ENCODE assay signal across 8 mouse cellular contexts in genomic region chr4:141301116-141301553, GRCm38 (mm10). TPM values are rescaled to one million over a fixed set of nuclear protein-coding genes. Genes with fewer than 3 reads are reported as not detected.
DNase-seq lines count a peak whose midpoint lies in the region; ATAC-seq and TF ChIP-seq lines count a peak whose summit lies in the region.

Gene Epha2 (plus strand): TSS chr4:141301240.

- no peak for TF ChIP-seq CTCF in midbrain, postnatal 0 days (IDR thresholded peaks at IDR 0.05)

- H3K9me3 ChIP-seq in embryonic facial prominence, embryonic 14.5 days (ENCODE audit: control insufficient read depth, low read length), result no peaks in the 10 kb centered on the region
- H3K9me3 ChIP-seq in heart, embryonic 11.5 days (replicated peaks; ENCODE audit: control insufficient read depth, low read length), result no peaks in the 10 kb centered on the region
- H3K9me3 ChIP-seq in kidney, embryonic 16.5 days (ENCODE audit: low read length), result no peaks in the 10 kb centered on the region
- no peaks in the 10 kb centered on the region for H3K9me3 ChIP-seq in limb, embryonic 15.5 days
- no peaks in the 10 kb centered on the region for H3K9me3 ChIP-seq in midbrain, postnatal 0 days (ENCODE audit: low read length)
- H3K9me3 ChIP-seq in stomach, embryonic 16.5 days (replicated peaks; ENCODE audit: control insufficient read depth, low read length), result no peaks in the 10 kb centered on the region

- H3K27me3 ChIP-seq in embryonic facial prominence, embryonic 14.5 days (replicated peaks; ENCODE audit: control insufficient read depth, insufficient read depth, low read length), result peaks cover 23% of the 10 kb centered on the region
- H3K27me3 ChIP-seq in heart, embryonic 11.5 days (ENCODE audit: control insufficient read depth, insufficient read depth, low read length), result peaks cover 25% of the 10 kb centered on the region
- no peaks in the 10 kb centered on the region for H3K27me3 ChIP-seq in kidney, embryonic 16.5 days (ENCODE audit: insufficient read depth, low read length)
- peaks cover 22% of the 10 kb centered on the region; the same call in 1 of the 2 replicates for H3K27me3 ChIP-seq in limb, embryonic 15.5 days
- peaks cover 28% of the 10 kb centered on the region for H3K27me3 ChIP-seq in midbrain, postnatal 0 days (ENCODE audit: insufficient read depth, low read length)
- peaks cover 5% of the 10 kb centered on the region; the same call in 1 of the 2 replicates for H3K27me3 ChIP-seq in stomach, embryonic 16.5 days (ENCODE audit: control insufficient read depth, insufficient read depth, low read length)

- no peak within 1 kb of the TSS; the same call in 1 of the 2 replicates for H3K27ac ChIP-seq in embryonic facial prominence, embryonic 14.5 days (replicated peaks; ENCODE audit: low read depth, low read length)
- H3K27ac ChIP-seq in heart, embryonic 11.5 days (ENCODE audit: low read depth, low read length), result peak within 1 kb of the TSS; percentile 62
- H3K27ac ChIP-seq in kidney, embryonic 16.5 days (ENCODE audit: low read length), result peak within 1 kb of the TSS; percentile 74
- peak within 1 kb of the TSS; percentile 75 for H3K27ac ChIP-seq in limb, embryonic 15.5 days
- H3K27ac ChIP-seq in midbrain, postnatal 0 days (ENCODE audit: low read depth, low read length), result no peak within 1 kb of the TSS
- H3K27ac ChIP-seq in stomach, embryonic 16.5 days (ENCODE audit: low read length), result peak within 1 kb of the TSS; percentile 80

- peak within 1 kb of the TSS; percentile 77 for H3K4me2 ChIP-seq in embryonic facial prominence, embryonic 14.5 days (ENCODE audit: low read depth, low read length)
- H3K4me2 ChIP-seq in heart, embryonic 11.5 days, result peak within 1 kb of the TSS; percentile 98
- peak within 1 kb of the TSS; percentile 77 for H3K4me2 ChIP-seq in kidney, embryonic 16.5 days (replicated peaks; ENCODE audit: low read depth, low read length)
- peak within 1 kb of the TSS; percentile 84 for H3K4me2 ChIP-seq in limb, embryonic 15.5 days
- H3K4me2 ChIP-seq in midbrain, postnatal 0 days (ENCODE audit: low read depth, low read length, poor library complexity, severe bottlenecking), result peak within 1 kb of the TSS; percentile 99
- H3K4me2 ChIP-seq in stomach, embryonic 16.5 days (ENCODE audit: low read depth, low read length), result peak within 1 kb of the TSS; percentile 87

- ATAC-seq in embryonic facial prominence, embryonic 14.5 days (ENCODE audit: low read depth), result peak; percentile 67
- 0 out of 2 replicates have a peak, but pooled peaks have one; percentile 27 for ATAC-seq in heart, embryonic 11.5 days (replicated peaks; ENCODE audit: insufficient number of reproducible peaks, low FRiP score, low TSS enrichment)
- peak; percentile 42; the same call in 1 of the 2 replicates for ATAC-seq in kidney, embryonic 16.5 days (ENCODE audit: low FRiP score, low TSS enrichment)
- no peak; the same call in 1 of the 2 replicates for ATAC-seq in limb, embryonic 15.5 days (ENCODE audit: insufficient number of reproducible peaks, low FRiP score, low TSS enrichment, low read depth)
- ATAC-seq in midbrain, postnatal 0 days (ENCODE audit: low FRiP score), result no peak
- peak; percentile 75; the same call in 1 of the 2 replicates for ATAC-seq in stomach, embryonic 16.5 days (ENCODE audit: insufficient read depth, low FRiP score)

- 1% methylated on average over 22 of the region's 35 CpGs for WGBS in embryonic facial prominence, embryonic 14.5 days
- under 1% methylated on average over 35 of the region's 35 CpGs for WGBS in heart, embryonic 11.5 days (ENCODE audit: insufficient replicate concordance)
- WGBS in kidney, embryonic 16.5 days, result under 1% methylated on average over 35 of the region's 35 CpGs
- WGBS in limb, embryonic 15.5 days, result under 1% methylated on average over 35 of the region's 35 CpGs
- under 1% methylated on average over 34 of the region's 35 CpGs for WGBS in midbrain, postnatal 0 days
- WGBS in stomach, embryonic 16.5 days, result under 1% methylated on average over 35 of the region's 35 CpGs

- H3K4me3 ChIP-seq in embryonic facial prominence, embryonic 14.5 days (ENCODE audit: low read depth, low read length), result peak within 1 kb of the TSS; percentile 63
- H3K4me3 ChIP-seq in heart, embryonic 11.5 days (ENCODE audit: low read depth, low read length), result peak within 1 kb of the TSS; percentile 81
- H3K4me3 ChIP-seq in kidney, embryonic 16.5 days (ENCODE audit: low read length), result peak within 1 kb of the TSS; percentile 68
- peak within 1 kb of the TSS; percentile 67 for H3K4me3 ChIP-seq in limb, embryonic 15.5 days
- H3K4me3 ChIP-seq in midbrain, postnatal 0 days (ENCODE audit: low read depth, low read length), result peak within 1 kb of the TSS; percentile 62
- peak within 1 kb of the TSS; percentile 76 for H3K4me3 ChIP-seq in stomach, embryonic 16.5 days (replicated peaks; ENCODE audit: low read length)

- H3K36me3 ChIP-seq in embryonic facial prominence, embryonic 14.5 days (ENCODE audit: control insufficient read depth, insufficient read depth, low read length), result no peaks in the 10 kb centered on the region
- H3K36me3 ChIP-seq in heart, embryonic 11.5 days (ENCODE audit: control insufficient read depth, insufficient read depth, low read length), result no peaks in the 10 kb centered on the region
- H3K36me3 ChIP-seq in kidney, embryonic 16.5 days (ENCODE audit: insufficient read depth, low read length), result no peaks in the 10 kb centered on the region
- no peaks in the 10 kb centered on the region for H3K36me3 ChIP-seq in limb, embryonic 15.5 days
- H3K36me3 ChIP-seq in midbrain, postnatal 0 days (ENCODE audit: insufficient read depth, low read length), result no peaks in the 10 kb centered on the region
- H3K36me3 ChIP-seq in stomach, embryonic 16.5 days (ENCODE audit: control insufficient read depth, insufficient read depth, low read length), result no peaks in the 10 kb centered on the region

- peaks cover 10% of the 10 kb centered on the region; the same call in 1 of the 2 replicates for H3K4me1 ChIP-seq in embryonic facial prominence, embryonic 14.5 days (ENCODE audit: control insufficient read depth, insufficient read depth, low read length)
- H3K4me1 ChIP-seq in heart, embryonic 11.5 days (ENCODE audit: control insufficient read depth, insufficient read depth, low read length), result peaks cover 27% of the 10 kb centered on the region
- H3K4me1 ChIP-seq in kidney, embryonic 16.5 days (ENCODE audit: insufficient read depth, low read length), result peaks cover 56% of the 10 kb centered on the region
- peaks cover 52% of the 10 kb centered on the region for H3K4me1 ChIP-seq in limb, embryonic 15.5 days
- peaks cover 8% of the 10 kb centered on the region; the same call in 1 of the 2 replicates for H3K4me1 ChIP-seq in midbrain, postnatal 0 days (ENCODE audit: insufficient read depth, low read length)
- H3K4me1 ChIP-seq in stomach, embryonic 16.5 days (ENCODE audit: control insufficient read depth, insufficient read depth, low read length), result peaks cover 24% of the 10 kb centered on the region; the same call in 1 of the 2 replicates

- peak within 1 kb of the TSS; percentile 77 for H3K9ac ChIP-seq in embryonic facial prominence, embryonic 14.5 days (ENCODE audit: low read depth, low read length)
- H3K9ac ChIP-seq in heart, embryonic 11.5 days (ENCODE audit: low read depth, low read length), result peak within 1 kb of the TSS; percentile 86
- peak within 1 kb of the TSS; percentile 82 for H3K9ac ChIP-seq in kidney, embryonic 16.5 days (replicated peaks; ENCODE audit: low read length)
- peak within 1 kb of the TSS; percentile 54 for H3K9ac ChIP-seq in limb, embryonic 15.5 days
- peak within 1 kb of the TSS; percentile 54 for H3K9ac ChIP-seq in midbrain, postnatal 0 days (replicated peaks; ENCODE audit: low read length, poor library complexity, severe bottlenecking)
- peak within 1 kb of the TSS; percentile 90 for H3K9ac ChIP-seq in stomach, embryonic 16.5 days (ENCODE audit: low read length)

- DNase-seq in thymus, postnatal 36 days, result peak; percentile 22 to 24
- DNase-seq in thymus, postnatal 0 days (ENCODE audit: low spot score), result no peak
- peak; percentile 93 for DNase-seq in embryonic facial prominence, embryonic 14.5 days (ENCODE audit: low spot score)
- DNase-seq in midbrain, postnatal 0 days (ENCODE audit: low spot score), result peak; percentile 74

RNA-seq across cellular contexts. Expression of gene Epha2, which starts in this region (rescaled TPM):
- polyA plus RNA-seq in thymus, postnatal 0 days (2015; fragmentation: Nextera tagmentation; extraction: Ambion mirVana), result 0.55 and 0.58 TPM in 2 replicates
- polyA plus RNA-seq in embryonic facial prominence, embryonic 14.5 days (2014; fragmentation: Nextera tagmentation; extraction: Ambion mirVana), result 2.1 and 4.2 TPM in 2 replicates
- polyA plus RNA-seq in heart, embryonic 11.5 days (2014; fragmentation: Nextera tagmentation; extraction: Ambion mirVana), result 3.1 and 3.6 TPM in 2 replicates
- 8.3 and 8.6 TPM in 2 replicates for polyA plus RNA-seq in kidney, embryonic 16.5 days (2015; fragmentation: Nextera tagmentation; extraction: Ambion mirVana)
- 6.2 and 6.5 TPM in 2 replicates for polyA plus RNA-seq in limb, embryonic 15.5 days (2015; fragmentation: Nextera tagmentation; extraction: Ambion mirVana)
- 3.1 and 3.2 TPM in 2 replicates for total RNA-seq in midbrain, postnatal 0 days (2014; rRNA removed)
- polyA plus RNA-seq in midbrain, postnatal 0 days (2015; fragmentation: Nextera tagmentation; extraction: Ambion mirVana), result 0.27 and 0.30 TPM in 2 replicates
- 9.5 and 12.1 TPM in 2 replicates for polyA plus RNA-seq in stomach, embryonic 16.5 days (2015; fragmentation: Nextera tagmentation; extraction: Ambion mirVana)

Comparison
In these comparisons a context has a peak if more than half of its experiments do, and no peak if none do; other contexts are left out.
1. ATAC-seq: peak in embryonic facial prominence, embryonic 14.5 days (single experiment), heart, embryonic 11.5 days (single experiment), kidney, embryonic 16.5 days (single experiment) and stomach, embryonic 16.5 days (single experiment); none in limb, embryonic 15.5 days (single experiment) and midbrain, postnatal 0 days (single experiment).
2. H3K27ac ChIP-seq: peak in heart, embryonic 11.5 days (single experiment), kidney, embryonic 16.5 days (single experiment), limb, embryonic 15.5 days (single experiment) and stomach, embryonic 16.5 days (single experiment); none in embryonic facial prominence, embryonic 14.5 days (single experiment) and midbrain, postnatal 0 days (single experiment).
3. Peak in every context shown above with its lines, with median percentiles within 50 percentile points of each other: H3K4me2 ChIP-seq, H3K4me3 ChIP-seq and H3K9ac ChIP-seq.